Mouse (Mus musculus): ENCODE data around the gene Dram1. TPM values are rescaled to one million over a fixed set of nuclear protein-coding genes. Genes with fewer than 3 reads are reported as not detected.

Gene Dram1
- polyA plus RNA-seq, 1 experiment: 2.0 TPM

- no peak for TF ChIP-seq CTCF (IDR thresholded peaks at IDR 0.05; ENCODE audit: extremely low read depth, insufficient read depth, low read length)
- no peak for TF ChIP-seq POLR2A (IDR thresholded peaks at IDR 0.05; ENCODE audit: extremely low read depth, insufficient read depth, low read length)
- H3K4me1 ChIP-seq (ENCODE audit: control insufficient read depth, insufficient read depth, low read length): no peaks in the 10 kb centered on the region
- no peak overlapping the region for H3K27ac ChIP-seq (ENCODE audit: insufficient read depth, low read length)
- H3K4me3 ChIP-seq (ENCODE audit: insufficient read depth, low read length): peak overlapping the region; percentile 51
Observed at GRCm38 (mm10) chr10:88356114-88356982, 22.5 kb downstream of the Dram1 start.

GRCm38 (mm10) chr10:88354599-88354998 lies 24.3 kb downstream of the Dram1 start:
- TF ChIP-seq CTCF (IDR thresholded peaks at IDR 0.05; ENCODE audit: extremely low read depth, insufficient read depth, low read length) (no peak), POLR2A (IDR thresholded peaks at IDR 0.05; ENCODE audit: extremely low read depth, insufficient read depth, low read length) (no peak)
- H3K4me1 ChIP-seq (ENCODE audit: control insufficient read depth, insufficient read depth, low read length): no peaks in the 10 kb centered on the region
- no peak overlapping the region for H3K27ac ChIP-seq (ENCODE audit: insufficient read depth, low read length)
- H3K4me3 ChIP-seq (ENCODE audit: insufficient read depth, low read length): no peak overlapping the region

GRCm38 (mm10) chr10:88352549-88352948 lies 26.3 kb downstream of the Dram1 start:
- no peak for TF ChIP-seq CTCF (IDR thresholded peaks at IDR 0.05; ENCODE audit: extremely low read depth, insufficient read depth, low read length)
- TF ChIP-seq POLR2A (IDR thresholded peaks at IDR 0.05; ENCODE audit: extremely low read depth, insufficient read depth, low read length): no peak
- no peaks in the 10 kb centered on the region for H3K4me1 ChIP-seq (ENCODE audit: control insufficient read depth, insufficient read depth, low read length)
- H3K4me3 ChIP-seq (ENCODE audit: insufficient read depth, low read length): no peak overlapping the region
- no peak overlapping the region for H3K27ac ChIP-seq (ENCODE audit: insufficient read depth, low read length)

- no peak for TF ChIP-seq POLR2A (IDR thresholded peaks at IDR 0.05; ENCODE audit: extremely low read depth, insufficient read depth, low read length)
- TF ChIP-seq CTCF (IDR thresholded peaks at IDR 0.05; ENCODE audit: extremely low read depth, insufficient read depth, low read length): no peak
- no peak overlapping the region for H3K27ac ChIP-seq (ENCODE audit: insufficient read depth, low read length)
- H3K4me1 ChIP-seq (ENCODE audit: control insufficient read depth, insufficient read depth, low read length): no peaks in the 10 kb centered on the region
- H3K4me3 ChIP-seq (ENCODE audit: insufficient read depth, low read length): no peak overlapping the region
Observed at GRCm38 (mm10) chr10:88351411-88352103, 27.3 kb downstream of the Dram1 start.

GRCm38 (mm10) chr10:88350687-88351086 lies 28.2 kb downstream of the Dram1 start:
- Histone ChIP-seq H3K4me3 (ENCODE audit: insufficient read depth, low read length) (no peak overlapping the region), H3K4me1 (ENCODE audit: control insufficient read depth, insufficient read depth, low read length) (no peaks in the 10 kb centered on the region), H3K27ac (ENCODE audit: insufficient read depth, low read length) (no peak overlapping the region)
- TF ChIP-seq POLR2A (IDR thresholded peaks at IDR 0.05; ENCODE audit: extremely low read depth, insufficient read depth, low read length): no peak
- no peak for TF ChIP-seq CTCF (IDR thresholded peaks at IDR 0.05; ENCODE audit: extremely low read depth, insufficient read depth, low read length)

GRCm38 (mm10) chr10:88349800-88350199 lies 29.1 kb downstream of the Dram1 start:
- Histone ChIP-seq H3K4me3 (ENCODE audit: insufficient read depth, low read length) (no peak overlapping the region), H3K4me1 (ENCODE audit: control insufficient read depth, insufficient read depth, low read length) (no peaks in the 10 kb centered on the region), H3K27ac (ENCODE audit: insufficient read depth, low read length) (no peak overlapping the region)
- TF ChIP-seq CTCF (IDR thresholded peaks at IDR 0.05; ENCODE audit: extremely low read depth, insufficient read depth, low read length): no peak
- TF ChIP-seq POLR2A (IDR thresholded peaks at IDR 0.05; ENCODE audit: extremely low read depth, insufficient read depth, low read length): no peak

GRCm38 (mm10) chr10:88346454-88347245 lies 32.2 kb downstream of the Dram1 start:
- H3K4me1 ChIP-seq (ENCODE audit: control insufficient read depth, insufficient read depth, low read length): no peaks in the 10 kb centered on the region
- TF ChIP-seq POLR2A (IDR thresholded peaks at IDR 0.05; ENCODE audit: extremely low read depth, insufficient read depth, low read length): no peak
- TF ChIP-seq CTCF (IDR thresholded peaks at IDR 0.05; ENCODE audit: extremely low read depth, insufficient read depth, low read length): no peak
- H3K4me3 ChIP-seq (ENCODE audit: insufficient read depth, low read length): no peak overlapping the region
- no peak overlapping the region for H3K27ac ChIP-seq (ENCODE audit: insufficient read depth, low read length)

- H3K27ac ChIP-seq (ENCODE audit: insufficient read depth, low read length): no peak overlapping the region
- H3K4me3 ChIP-seq (ENCODE audit: insufficient read depth, low read length): no peak overlapping the region
- no peaks in the 10 kb centered on the region for H3K4me1 ChIP-seq (ENCODE audit: control insufficient read depth, insufficient read depth, low read length)
- no peak for TF ChIP-seq POLR2A (IDR thresholded peaks at IDR 0.05; ENCODE audit: extremely low read depth, insufficient read depth, low read length)
- TF ChIP-seq CTCF (IDR thresholded peaks at IDR 0.05; ENCODE audit: extremely low read depth, insufficient read depth, low read length): no peak
Observed at GRCm38 (mm10) chr10:88345899-88346401, 32.9 kb downstream of the Dram1 start.

- H3K27ac ChIP-seq (ENCODE audit: insufficient read depth, low read length): no peak overlapping the region
- TF ChIP-seq POLR2A (IDR thresholded peaks at IDR 0.05; ENCODE audit: extremely low read depth, insufficient read depth, low read length) (no peak), CTCF (IDR thresholded peaks at IDR 0.05; ENCODE audit: extremely low read depth, insufficient read depth, low read length) (no peak)
- no peaks in the 10 kb centered on the region for H3K4me1 ChIP-seq (ENCODE audit: control insufficient read depth, insufficient read depth, low read length)
- H3K4me3 ChIP-seq (ENCODE audit: insufficient read depth, low read length): no peak overlapping the region
Observed at GRCm38 (mm10) chr10:88341368-88341767, 37.5 kb downstream of the Dram1 start.
